Mouse (Mus musculus): ENCODE results near the gene 1700020D05Rik.

Gene 1700020D05Rik

GRCm38 (mm10) chr19:5474281-5475068 lies 29.1 kb downstream of the 1700020D05Rik start:
- DNase-seq (ENCODE audit: inconsistent ontology term) = peak; percentile 75

- DNase-seq (ENCODE audit: inconsistent ontology term) = peak; percentile 92
Measured at GRCm38 (mm10) chr19:5473720-5474119, 29.9 kb downstream of the 1700020D05Rik start, which contains the start of gene Efemp2. Gene Efemp2 (plus strand): TSS chr19:5473954.

GRCm38 (mm10) chr19:5472857-5473256 lies 30.7 kb downstream of the 1700020D05Rik start:
- no peak for DNase-seq (ENCODE audit: inconsistent ontology term)

GRCm38 (mm10) chr19:5471846-5472245 lies 31.7 kb downstream of the 1700020D05Rik start:
- no peak for DNase-seq (ENCODE audit: inconsistent ontology term)

- no peak for DNase-seq (ENCODE audit: inconsistent ontology term)
Measured at GRCm38 (mm10) chr19:5468374-5468773, 35.2 kb downstream of the 1700020D05Rik start, which contains the start of gene Ctsw. Gene Ctsw (minus strand): TSS chr19:5468507.

GRCm38 (mm10) chr19:5466916-5467500 lies 36.6 kb downstream of the 1700020D05Rik start:
- DNase-seq (ENCODE audit: inconsistent ontology term) = peak; percentile 69

GRCm38 (mm10) chr19:5465037-5465436 lies 38.5 kb downstream of the 1700020D05Rik start:
- no peak for DNase-seq (ENCODE audit: inconsistent ontology term)

- DNase-seq (ENCODE audit: inconsistent ontology term) = peak; percentile 71
Measured at GRCm38 (mm10) chr19:5463791-5464562, 39.6 kb downstream of the 1700020D05Rik start.

- DNase-seq (ENCODE audit: inconsistent ontology term) = no peak
Measured at GRCm38 (mm10) chr19:5463212-5463611, 40.4 kb downstream of the 1700020D05Rik start.

GRCm38 (mm10) chr19:5461411-5461810 lies 42.2 kb downstream of the 1700020D05Rik start:
- DNase-seq (ENCODE audit: inconsistent ontology term) = no peak

- DNase-seq (ENCODE audit: inconsistent ontology term) = peak; percentile 90
Measured at GRCm38 (mm10) chr19:5460465-5460911, 43.1 kb downstream of the 1700020D05Rik start, which contains the start of gene Fibp. Gene Fibp (plus strand): TSS chr19:5460615.

- no peak for DNase-seq (ENCODE audit: inconsistent ontology term)
Measured at GRCm38 (mm10) chr19:5459896-5460295, 43.7 kb downstream of the 1700020D05Rik start.

GRCm38 (mm10) chr19:5459019-5459418 lies 44.6 kb downstream of the 1700020D05Rik start:
- DNase-seq (ENCODE audit: inconsistent ontology term) = peak; percentile 63

GRCm38 (mm10) chr19:5457746-5458442 lies 45.7 kb downstream of the 1700020D05Rik start, which contains the start of gene Ccdc85b:
Gene Ccdc85b (minus strand): TSS chr19:5457894.
- no peak for DNase-seq (ENCODE audit: inconsistent ontology term)

- peak; percentile 98 for DNase-seq (ENCODE audit: inconsistent ontology term)
Measured at GRCm38 (mm10) chr19:5456922-5457745, 46.5 kb downstream of the 1700020D05Rik start.

GRCm38 (mm10) chr19:5456241-5456921 lies 47.2 kb downstream of the 1700020D05Rik start:
- DNase-seq (ENCODE audit: inconsistent ontology term) = peak; percentile 83

- DNase-seq (ENCODE audit: inconsistent ontology term) = no peak
Measured at GRCm38 (mm10) chr19:5455568-5455967, 48.0 kb downstream of the 1700020D05Rik start.

GRCm38 (mm10) chr19:5455037-5455436 lies 48.5 kb downstream of the 1700020D05Rik start:
- no peak for DNase-seq (ENCODE audit: inconsistent ontology term)
